Mouse (Mus musculus): ENCODE data around the gene Srp68.
"Not testable (repeated sequence)": the region's sequence is repeated elsewhere in the genome, so short reads cannot be mapped to it uniquely, and the experiment has no call there.

Gene Srp68

DNA sequence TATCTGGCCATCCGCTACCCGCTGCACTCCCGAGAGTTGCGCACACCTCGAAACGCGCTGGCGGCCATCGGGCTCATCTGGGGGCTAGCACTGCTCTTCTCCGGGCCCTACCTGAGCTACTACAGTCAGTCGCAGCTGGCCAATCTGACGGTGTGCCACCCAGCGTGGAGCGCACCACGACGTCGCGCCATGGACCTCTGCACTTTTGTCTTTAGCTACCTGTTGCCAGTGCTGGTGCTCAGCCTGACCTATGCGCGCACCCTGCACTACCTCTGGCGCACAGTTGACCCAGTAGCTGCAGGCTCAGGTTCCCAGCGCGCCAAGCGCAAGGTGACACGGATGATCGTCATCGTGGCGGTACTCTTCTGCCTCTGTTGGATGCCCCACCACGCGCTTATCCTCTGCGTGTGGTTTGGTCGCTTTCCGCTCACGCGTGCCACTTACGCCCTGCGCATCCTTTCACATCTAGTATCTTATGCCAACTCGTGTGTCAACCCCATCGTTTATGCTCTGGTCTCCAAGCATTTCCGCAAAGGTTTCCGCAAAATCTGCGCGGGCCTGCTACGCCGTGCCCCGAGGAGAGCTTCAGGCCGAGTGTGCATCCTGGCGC lies 9.0 kb upstream of the Srp68 start:
- DNase-seq (ENCODE audit: low spot score in 2 of 2), result no peak

GRCm38 (mm10) chr11:116282089-116282488 lies 8.1 kb upstream of the Srp68 start:
- no peak for DNase-seq (ENCODE audit: low spot score in 2 of 2)

DNA sequence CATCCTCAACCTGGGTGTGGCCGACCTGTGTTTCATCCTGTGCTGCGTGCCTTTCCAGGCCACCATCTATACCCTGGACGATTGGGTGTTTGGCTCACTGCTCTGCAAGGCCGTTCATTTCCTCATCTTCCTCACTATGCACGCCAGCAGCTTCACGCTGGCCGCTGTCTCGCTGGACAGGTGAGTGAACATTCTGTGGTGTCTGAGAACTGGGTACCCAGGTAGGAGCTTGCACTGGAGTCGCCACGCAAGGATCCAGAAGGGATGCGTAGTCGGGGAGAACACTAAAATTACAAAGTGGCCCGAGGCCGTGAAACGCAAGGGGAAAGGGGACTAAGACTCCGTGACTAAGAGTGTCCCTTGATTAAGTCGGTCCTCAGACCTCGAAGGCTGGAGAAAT lies 7.7 kb upstream of the Srp68 start:
- no peak for DNase-seq (ENCODE audit: low spot score in 2 of 2)

DNA sequence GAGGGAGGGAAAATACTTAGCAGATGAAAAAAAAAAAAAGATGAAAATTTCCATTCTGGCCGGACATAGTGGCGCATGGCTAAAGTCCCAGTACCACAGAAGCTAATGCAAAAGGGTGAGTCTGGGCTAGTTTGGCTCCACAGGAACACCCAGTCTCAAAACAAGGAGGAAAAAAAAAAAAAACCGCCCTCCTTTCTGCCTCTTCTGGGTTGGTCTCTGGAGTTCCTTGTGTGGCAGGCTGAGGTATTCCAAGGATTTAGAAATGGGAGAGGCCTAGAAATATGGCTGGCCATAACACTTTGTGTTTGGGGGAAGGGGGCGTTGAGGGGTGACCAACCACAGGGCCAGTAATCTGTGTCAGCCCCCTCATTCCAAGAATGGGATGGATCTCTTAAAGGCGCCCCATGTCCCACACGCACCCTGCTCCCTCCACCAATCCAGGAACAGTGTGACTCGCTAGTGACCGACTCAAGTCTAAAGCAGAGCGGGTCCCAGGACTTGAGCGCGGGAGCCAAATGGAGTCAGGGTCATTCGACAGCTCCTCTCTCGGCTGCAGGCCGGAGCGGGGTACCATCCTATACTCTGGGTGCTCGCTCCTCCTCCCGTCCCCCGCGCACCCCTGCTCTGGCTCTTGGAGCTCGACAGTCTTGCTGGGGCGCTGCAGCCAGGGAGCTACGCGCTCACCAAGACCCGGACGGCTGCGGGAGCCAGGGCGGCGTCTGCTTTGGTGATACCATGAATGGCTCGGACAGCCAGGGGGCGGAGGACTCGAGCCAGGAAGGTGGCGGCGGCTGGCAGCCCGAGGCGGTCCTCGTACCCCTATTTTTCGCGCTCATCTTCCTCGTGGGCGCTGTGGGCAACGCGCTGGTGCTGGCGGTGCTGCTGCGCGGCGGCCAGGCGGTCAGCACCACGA lies 7.0 kb upstream of the Srp68 start, which contains the start of gene Galr2:
Galr2 (plus strand) TSS at position 189 of the 913 bp plus-strand sequence.
- no peak for DNase-seq (ENCODE audit: low spot score in 2 of 2)

DNA sequence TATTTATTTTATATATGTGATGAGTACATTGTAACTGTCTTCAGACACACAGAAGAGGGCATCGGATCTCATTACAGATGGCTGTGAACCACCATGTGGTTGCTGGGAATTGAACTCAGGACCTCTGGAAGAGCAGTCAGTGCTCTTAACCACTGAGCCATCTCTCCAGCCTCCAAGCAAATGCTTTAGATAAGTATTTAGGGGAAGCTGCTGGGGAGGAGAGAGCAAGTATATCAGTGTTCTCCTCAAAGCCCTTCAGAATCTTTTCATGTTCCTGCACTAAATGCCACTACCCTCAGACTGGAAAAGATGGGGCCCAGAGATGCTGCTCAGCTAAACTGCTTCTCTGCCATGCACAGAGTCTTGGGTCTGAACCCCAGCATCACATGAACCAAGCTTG lies 3.2 kb upstream of the Srp68 start:
- DNase-seq (ENCODE audit: low spot score in 2 of 2), result not testable (repeated sequence)

- DNase-seq (ENCODE audit: low spot score in 2 of 2), result no peak
Measured at GRCm38 (mm10) chr11:116273469-116274044, 460 bp downstream of the Srp68 start.

- DNase-seq (ENCODE audit: low spot score in 2 of 2), result no peak
Measured at GRCm38 (mm10) chr11:116272589-116273468, 1.2 kb downstream of the Srp68 start.

- no peak for DNase-seq (ENCODE audit: low spot score in 2 of 2)
Measured at GRCm38 (mm10) chr11:116269560-116269959, 4.5 kb downstream of the Srp68 start.

DNA sequence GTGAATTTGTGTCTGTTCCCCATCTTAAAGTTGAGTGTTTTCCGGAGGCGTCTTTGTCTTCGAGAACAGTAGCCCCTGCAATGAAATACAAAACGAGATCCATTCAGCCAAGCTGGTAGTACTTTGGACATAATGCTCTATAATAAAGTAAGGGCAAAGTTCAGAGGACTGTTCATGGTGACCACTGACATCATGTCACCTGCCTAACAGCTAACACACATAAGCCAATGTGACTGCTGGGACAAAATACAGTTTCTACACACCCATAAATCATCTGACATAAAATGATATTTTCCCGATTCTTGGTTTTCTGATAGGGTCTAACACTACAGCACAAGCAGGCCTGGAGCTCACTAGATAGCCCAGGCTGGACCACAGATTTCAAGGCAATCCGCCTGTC lies 5.7 kb downstream of the Srp68 start:
- no peak for DNase-seq (ENCODE audit: low spot score in 2 of 2)

DNA sequence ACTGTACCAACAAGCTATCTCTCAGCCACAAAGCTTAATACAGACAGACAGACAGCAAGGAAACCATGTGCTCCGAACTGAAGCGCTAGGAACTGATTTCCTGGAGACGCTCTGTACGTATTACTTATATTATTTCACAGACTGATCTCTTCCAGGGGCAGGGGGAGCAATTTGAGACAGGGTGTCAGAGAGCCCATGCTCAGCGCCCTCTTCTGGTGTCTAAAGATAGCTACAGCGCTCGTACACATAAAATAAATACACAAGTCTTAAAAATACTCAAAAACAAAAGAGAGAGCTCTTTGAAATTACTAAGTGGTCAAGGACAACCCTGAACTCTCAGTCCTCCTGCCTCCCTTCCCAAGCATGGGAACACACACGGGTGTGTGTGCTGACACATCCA lies 6.4 kb downstream of the Srp68 start:
- DNase-seq (ENCODE audit: low spot score in 2 of 2), result no peak

GRCm38 (mm10) chr11:116265850-116266249 lies 8.2 kb downstream of the Srp68 start:
- DNase-seq (ENCODE audit: low spot score in 2 of 2), result no peak

DNA sequence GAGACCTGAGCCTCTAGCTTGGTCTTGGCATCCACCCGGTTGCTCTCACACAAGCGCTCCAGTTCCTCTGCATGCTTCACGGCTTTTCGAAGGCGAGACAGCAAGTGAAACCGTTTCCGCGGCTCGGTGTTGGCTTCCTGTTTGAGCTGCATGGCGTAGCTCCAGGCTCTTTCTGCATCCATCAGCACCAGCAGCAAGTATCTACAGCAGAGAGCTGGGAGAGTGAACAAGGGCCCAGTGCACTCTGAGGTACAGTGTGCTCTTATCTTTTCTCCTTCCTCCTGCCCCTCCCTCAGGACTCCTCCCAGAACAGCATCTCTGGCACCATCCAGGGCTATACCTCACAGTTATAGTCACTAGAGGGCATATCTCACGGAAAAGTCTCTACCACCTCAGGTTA lies 8.7 kb downstream of the Srp68 start:
- peak in 1 of 2 experiments; percentile 40 for DNase-seq (ENCODE audit: low spot score in 2 of 2)

DNA sequence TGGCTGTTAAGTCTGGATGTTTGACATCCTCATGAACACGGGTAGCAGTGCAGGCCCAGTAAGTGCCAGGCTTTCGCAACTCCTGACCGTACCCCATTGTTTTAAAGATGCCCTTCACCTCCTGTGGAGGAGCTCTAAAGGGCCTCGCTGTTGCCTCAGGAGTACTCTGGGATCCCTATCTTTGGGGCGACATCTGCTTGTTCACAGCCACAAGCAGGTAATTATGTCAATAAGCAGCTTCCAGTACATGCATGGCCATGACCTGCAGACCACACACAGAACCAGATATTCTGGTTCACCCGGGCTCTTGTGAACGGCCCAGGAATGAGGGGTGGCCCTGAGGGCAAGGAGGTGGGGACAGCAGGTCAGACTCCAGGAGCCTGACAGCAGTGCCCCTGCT lies 13.8 kb downstream of the Srp68 start:
- DNase-seq (ENCODE audit: low spot score in 2 of 2), result no peak

- DNase-seq (ENCODE audit: low spot score in 2 of 2), result no peak
Measured at GRCm38 (mm10) chr11:116259461-116259860, 14.6 kb downstream of the Srp68 start.

GRCm38 (mm10) chr11:116255982-116256675 lies 17.9 kb downstream of the Srp68 start:
- DNase-seq (ENCODE audit: low spot score in 2 of 2), result peak; percentile 7 to 10

GRCm38 (mm10) chr11:116255090-116255981 lies 18.7 kb downstream of the Srp68 start:
- no peak for DNase-seq (ENCODE audit: low spot score in 2 of 2)

DNA sequence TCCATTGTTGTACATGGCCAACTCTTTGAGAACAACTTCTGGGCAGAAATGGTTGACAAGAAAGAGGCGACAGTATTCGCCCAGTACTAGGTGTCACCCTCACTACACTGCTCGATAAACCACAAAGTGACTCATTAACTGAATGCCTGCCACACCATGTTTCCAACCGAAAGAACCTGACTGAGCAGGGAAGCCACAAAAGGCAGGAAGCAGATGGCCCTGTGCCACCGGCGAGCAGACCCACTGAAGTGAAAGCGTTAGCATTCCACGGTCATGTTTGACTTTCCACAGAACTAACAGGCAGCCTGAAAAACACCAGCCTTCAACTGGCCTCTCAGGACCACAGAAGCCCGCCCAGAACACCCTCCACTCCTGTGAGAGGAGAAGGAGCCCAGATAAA lies 19.4 kb downstream of the Srp68 start:
- DNase-seq (ENCODE audit: low spot score in 2 of 2), result peak in 1 of 2 experiments; percentile 6

GRCm38 (mm10) chr11:116253076-116253600 lies 20.9 kb downstream of the Srp68 start:
- DNase-seq (ENCODE audit: low spot score in 2 of 2), result no peak

- DNase-seq (ENCODE audit: low spot score in 2 of 2), result no peak
Measured at GRCm38 (mm10) chr11:116250898-116251297, 23.1 kb downstream of the Srp68 start.
